Mouse (Mus musculus): ENCODE measurements around the gene Acvrl1. TPM values are rescaled to one million over a fixed set of nuclear protein-coding genes. Genes with fewer than 3 reads are reported as not detected.

The Acvrl1 gene
- total RNA-seq, 2 experiments from 2014 or later, result 26.5 to 27.9 TPM

DNA sequence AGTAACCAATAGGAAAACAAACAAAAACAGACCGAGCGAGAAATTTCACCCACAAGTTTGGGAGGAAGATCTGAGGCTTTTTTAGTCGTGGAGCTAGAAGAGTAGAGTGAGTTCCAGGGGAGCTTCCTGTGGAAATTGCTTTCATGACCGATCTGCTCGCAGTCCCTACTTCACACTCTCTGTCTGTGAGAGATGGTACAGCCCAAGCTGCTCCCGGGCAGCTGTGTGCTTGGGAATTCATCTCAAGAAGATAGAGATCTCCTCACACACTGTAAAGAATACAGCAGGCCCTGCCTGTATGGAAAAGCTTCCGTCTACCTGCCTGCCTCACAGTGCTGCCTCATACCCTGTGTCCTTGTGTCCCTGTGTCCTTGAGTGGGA is 63.9 kb downstream of the Acvrl1 start:
- DNase-seq, result no peak

DNA sequence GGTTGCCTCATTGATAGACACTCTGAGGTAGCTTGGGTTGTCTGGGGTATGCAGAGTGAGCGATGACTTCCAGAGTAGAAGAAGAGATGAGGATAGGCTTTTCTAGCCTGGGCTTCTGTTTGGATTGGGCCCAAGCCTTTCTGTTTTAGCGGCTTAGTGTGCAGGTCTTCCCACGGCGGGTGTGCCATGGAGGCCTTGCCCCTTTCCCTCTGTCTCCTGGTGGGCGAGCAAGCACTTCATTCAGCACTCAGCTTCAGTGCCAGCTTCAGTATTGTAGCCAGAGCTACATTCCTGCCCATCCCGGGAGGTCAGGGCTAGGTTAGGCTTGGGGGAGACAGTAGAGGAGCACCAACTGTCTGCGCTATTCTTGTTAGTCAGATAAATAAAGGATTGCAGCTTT is 64.3 kb downstream of the Acvrl1 start:
- DNase-seq, result no peak

DNA sequence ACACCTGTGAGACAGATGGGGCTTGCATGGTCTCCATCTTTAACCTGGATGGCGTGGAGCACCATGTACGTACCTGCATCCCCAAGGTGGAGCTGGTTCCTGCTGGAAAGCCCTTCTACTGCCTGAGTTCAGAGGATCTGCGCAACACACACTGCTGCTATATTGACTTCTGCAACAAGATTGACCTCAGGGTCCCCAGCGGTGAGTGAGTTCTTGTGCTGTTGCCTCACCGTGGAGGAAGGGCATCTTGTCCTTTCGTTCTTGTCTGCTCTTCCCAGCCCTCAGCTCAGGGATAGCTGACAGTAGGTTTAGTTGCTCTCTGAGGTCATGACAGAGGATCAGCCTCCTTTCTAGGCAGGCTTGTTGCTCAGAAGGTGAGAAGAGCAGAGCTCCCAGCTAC is 65.6 kb downstream of the Acvrl1 start:
- DNase-seq, result no peak

Small RNA genes lying within 50 kb of the gene (microRNA-seq; reads per million reads assigned to microRNA genes)
- gene Mir6962, result 0.27 to 1.9 reads per million in 2 experiments

Other genes with a start within 250 kb of the Acvrl1 start
- gene Gm47841, start 81.1 kb upstream of the Acvrl1 start, total RNA-seq (2021), result not detected
- gene Fignl2, start 50.0 kb upstream of the Acvrl1 start, total RNA-seq (2021), result 1 to 10 TPM; 1.1 to 1.2 TPM
- not detected for gene Ankrd33, start 12.8 kb upstream of the Acvrl1 start, total RNA-seq (2021)
- 10 to 100 TPM in 1 of 2 experiments, 1 to 10 TPM in 1; 9.8 to 10.3 TPM for gene Acvr1b, start 45.5 kb downstream of the Acvrl1 start, total RNA-seq (2021)
- 1 to 10 TPM; 8.7 to 9.7 TPM for gene Grasp, start 95.7 kb downstream of the Acvrl1 start, total RNA-seq (2021)
- 10 to 100 TPM in 1 of 2 experiments, 1 to 10 TPM in 1; 7.7 to 10.5 TPM for gene Nr4a1, start 125.7 kb downstream of the Acvrl1 start, total RNA-seq (2021)
- 10 to 100 TPM; 20.0 to 21.3 TPM for gene Atg101, start 155.8 kb downstream of the Acvrl1 start, total RNA-seq (2021)
- gene 6030408B16Rik, start 164.7 kb downstream of the Acvrl1 start, total RNA-seq (2021), result 1 to 10 TPM in 1 of 2 experiments, under 1 TPM in 1; 0.69 to 1.1 TPM
- 1 to 10 TPM; 2.0 to 3.2 TPM for gene Krt80, start 241.6 kb downstream of the Acvrl1 start, total RNA-seq (2021)